Comparison of ENCODE assay signal across 20 mouse cellular contexts in genomic region chr7:51632543-51633229, GRCm38 (mm10). TPM values are rescaled to one million over a fixed set of nuclear protein-coding genes. Genes with fewer than 3 reads are reported as not detected.
A peak's percentile ranks its signal among the peaks of the same experiment; 100 is the strongest.
DNase-seq lines count a peak whose midpoint lies in the region; ATAC-seq and TF ChIP-seq lines count a peak whose summit lies in the region.
"Had no signal": no experiment of that assay in that cellular context is flagged by ENCODE, and none has a peak within 500 bp of the region (broad histone marks: within the 10 kb centered on the region; RNA-seq: fewer than 3 reads in every experiment).

No protein-coding gene starts in this region.

- ATAC-seq in neural tube, embryonic 11.5 days (ENCODE audit: insufficient read depth, low FRiP score, low TSS enrichment): peak; percentile 79
- peak; percentile 53 for ATAC-seq in forebrain, postnatal 0 days
- ATAC-seq in midbrain, embryonic 13.5 days: peak; percentile 94
- ATAC-seq: intestine, embryonic 15.5 days had no signal

- TF ChIP-seq CTCF in forebrain, postnatal 0 days (IDR thresholded peaks at IDR 0.05; ENCODE audit: low read depth): no peak

- H3K4me3 ChIP-seq in neural tube, embryonic 11.5 days (ENCODE audit: low read depth, low read length): no peak overlapping the region
- no peak overlapping the region for H3K4me3 ChIP-seq in forebrain, postnatal 0 days (ENCODE audit: low read depth, low read length)
- H3K4me3 ChIP-seq in midbrain, embryonic 13.5 days (replicated peaks): peak overlapping the region; percentile 27
- H3K4me3 ChIP-seq: intestine, embryonic 15.5 days; limb, embryonic 15.5 days; myocyte had no signal

- peak; percentile 53 for DNase-seq in neural tube, embryonic 11.5 days (ENCODE audit: low spot score)
- DNase-seq in neural tube, embryonic 10.5 days (ENCODE audit: extremely low spot score, low spot score): no peak
- peak; percentile 56 for DNase-seq in forebrain, postnatal 0 days
- no peak for DNase-seq in spleen, adult 12 weeks (ENCODE audit: low spot score)
- DNase-seq in cerebellum, postnatal 25 days: no peak
- no peak for DNase-seq in urinary bladder, adult 18-20 months (ENCODE audit: low spot score in 2 of 2)
- DNase-seq: adrenal gland, postnatal 25 days; kidney, postnatal 10 days; layer of hippocampus, adult 9-11 months; lung, adult 18-20 months; thymus, postnatal 4 days had no signal

- no peaks in the 10 kb centered on the region for H3K9me3 ChIP-seq in neural tube, embryonic 11.5 days (ENCODE audit: control insufficient read depth, low read length)
- no peaks in the 10 kb centered on the region for H3K9me3 ChIP-seq in forebrain, postnatal 0 days (ENCODE audit: low read length)
- no peaks in the 10 kb centered on the region for H3K9me3 ChIP-seq in midbrain, embryonic 13.5 days
- H3K9me3 ChIP-seq: G1E; intestine, embryonic 15.5 days; limb, embryonic 15.5 days had no signal

- H3K36me3 ChIP-seq in neural tube, embryonic 11.5 days (ENCODE audit: control insufficient read depth, insufficient read depth, low read length): no peaks in the 10 kb centered on the region
- H3K36me3 ChIP-seq in forebrain, postnatal 0 days (ENCODE audit: insufficient read depth): no peaks in the 10 kb centered on the region
- H3K36me3 ChIP-seq in midbrain, embryonic 13.5 days: no peaks in the 10 kb centered on the region
- H3K36me3 ChIP-seq: G1E; intestine, embryonic 15.5 days; limb, embryonic 15.5 days had no signal

- WGBS in neural tube, embryonic 11.5 days: 5% methylated on average over 9 of the region's 9 CpGs
- WGBS in forebrain, postnatal 0 days: 11% methylated on average over 9 of the region's 9 CpGs
- WGBS in midbrain, embryonic 13.5 days: 3% methylated on average over 9 of the region's 9 CpGs

- peak overlapping the region; percentile 56 for H3K27ac ChIP-seq in neural tube, embryonic 11.5 days (ENCODE audit: low read depth, low read length)
- peak overlapping the region; percentile 62 for H3K27ac ChIP-seq in forebrain, postnatal 0 days (ENCODE audit: low read depth, low read length)
- peak overlapping the region; percentile 85 for H3K27ac ChIP-seq in midbrain, embryonic 13.5 days
- H3K27ac ChIP-seq: intestine, embryonic 15.5 days; limb, embryonic 15.5 days; macrophage had no signal

- H3K27me3 ChIP-seq in neural tube, embryonic 11.5 days (ENCODE audit: control insufficient read depth, insufficient read depth, low read length): peaks cover 17% of the 10 kb centered on the region
- H3K27me3 ChIP-seq in forebrain, postnatal 0 days (ENCODE audit: insufficient read depth, low read length): no peaks in the 10 kb centered on the region
- H3K27me3 ChIP-seq in midbrain, embryonic 13.5 days: peaks cover 26% of the 10 kb centered on the region

- H3K4me2 ChIP-seq in neural tube, embryonic 11.5 days (ENCODE audit: low read depth): peak overlapping the region; percentile 7; the same call in 1 of the 2 replicates
- peak overlapping the region; percentile 28 for H3K4me2 ChIP-seq in forebrain, postnatal 0 days (ENCODE audit: low read depth)
- H3K4me2 ChIP-seq in midbrain, embryonic 13.5 days (replicated peaks): peak overlapping the region; percentile 50
- H3K4me2 ChIP-seq: intestine, embryonic 15.5 days; limb, embryonic 15.5 days had no signal

- no peak overlapping the region for H3K9ac ChIP-seq in neural tube, embryonic 11.5 days (ENCODE audit: low read length)
- 0 out of 2 replicates have a peak overlapping the region, but pooled peaks have one; percentile 19 for H3K9ac ChIP-seq in forebrain, postnatal 0 days
- H3K9ac ChIP-seq in midbrain, embryonic 13.5 days (replicated peaks): peak overlapping the region; percentile 54
- H3K9ac ChIP-seq: intestine, embryonic 15.5 days; limb, embryonic 15.5 days had no signal

- no peaks in the 10 kb centered on the region for H3K4me1 ChIP-seq in neural tube, embryonic 11.5 days (ENCODE audit: control insufficient read depth, insufficient read depth, low read length)
- H3K4me1 ChIP-seq in forebrain, postnatal 0 days (ENCODE audit: insufficient read depth): no peaks in the 10 kb centered on the region; the same call in 1 of the 2 replicates
- peaks cover 14% of the 10 kb centered on the region for H3K4me1 ChIP-seq in midbrain, embryonic 13.5 days (replicated peaks)
- H3K4me1 ChIP-seq: intestine, embryonic 15.5 days; limb, embryonic 15.5 days had no signal

RNA-seq across cellular contexts. Expression of gene Slc17a6, which starts 10.9 kb away (rescaled TPM):
- polyA plus RNA-seq in neural tube, embryonic 11.5 days (2014; fragmentation: Nextera tagmentation; extraction: Ambion mirVana): 29.8 and 32.0 TPM in 2 replicates
- total RNA-seq in forebrain, postnatal 0 days (2014; rRNA removed): 66.2 and 92.0 TPM in 2 replicates
- 27.8 and 54.8 TPM in 2 replicates for polyA plus RNA-seq in forebrain, postnatal 0 days (2015; fragmentation: Nextera tagmentation; extraction: Ambion mirVana)
- polyA plus RNA-seq in midbrain, embryonic 13.5 days (2015; fragmentation: Nextera tagmentation; extraction: Ambion mirVana): 76.8 and 92.2 TPM in 2 replicates
- total RNA-seq: common myeloid progenitor, adult 5-6 weeks; granulocyte monocyte progenitor cell, adult 5-6 weeks had no signal
- polyA plus RNA-seq: G1E; heart, postnatal 0 days; macrophage had no signal

Comparison
In these comparisons a context has a peak if more than half of its experiments do, and no peak if none do; other contexts are left out.
1. DNase-seq: peak in neural tube, embryonic 11.5 days (single experiment) and forebrain, postnatal 0 days (single experiment); none in neural tube, embryonic 10.5 days (single experiment), spleen, adult 12 weeks (single experiment), cerebellum, postnatal 25 days (0 of 2) and urinary bladder, adult 18-20 months (0 of 2).
2. Peak in every context shown above with its lines, with median percentiles within 50 percentile points of each other: ATAC-seq, H3K27ac ChIP-seq and H3K4me2 ChIP-seq.